Mouse (Mus musculus): Measurements from ENCODE around the gene Gm49321. TPM values are rescaled to one million over a fixed set of nuclear protein-coding genes. Genes with fewer than 3 reads are reported as not detected.
A peak's percentile ranks its signal among the peaks of the same experiment; 100 is the strongest.

The Gm49321 gene
- total RNA-seq, 2 experiments from 2014 or later: not detected

GRCm38 (mm10) chr12:73998128-73998456 is 60.6 kb downstream of the Gm49321 start:
- ATAC-seq (replicated peaks; ENCODE audit: low FRiP score, poor library complexity, severe bottlenecking): no peak

- ATAC-seq (replicated peaks; ENCODE audit: low FRiP score, poor library complexity, severe bottlenecking): no peak
These were observed 65.0 kb downstream of the Gm49321 start for GRCm38 (mm10) chr12:74002449-74002848.

GRCm38 (mm10) chr12:74009448-74009911 is 72.0 kb downstream of the Gm49321 start:
- ATAC-seq (replicated peaks; ENCODE audit: low FRiP score, poor library complexity, severe bottlenecking): 0 out of 2 replicates have a peak, but pooled peaks have one; percentile 60

GRCm38 (mm10) chr12:74013739-74014138 is 76.3 kb downstream of the Gm49321 start:
- ATAC-seq (replicated peaks; ENCODE audit: low FRiP score, poor library complexity, severe bottlenecking): 0 out of 2 replicates have a peak, but pooled peaks have one; percentile 62

GRCm38 (mm10) chr12:74014739-74015270 is 77.4 kb downstream of the Gm49321 start:
- no peak for ATAC-seq (replicated peaks; ENCODE audit: low FRiP score, poor library complexity, severe bottlenecking)

- ATAC-seq (replicated peaks; ENCODE audit: low FRiP score, poor library complexity, severe bottlenecking): no peak
These were observed 78.0 kb downstream of the Gm49321 start for GRCm38 (mm10) chr12:74015491-74015890.

Other genes starting within 250 kb of the Gm49321 start
- 14.2 and 17.9 TPM in 2 replicates for gene Hif1a, start 36.3 kb upstream of the Gm49321 start, total RNA-seq (2015; ENCODE audit: low replicate concordance)
- 14.1 and 15.4 TPM in 2 replicates for gene Hif1a, start 36.3 kb upstream of the Gm49321 start, total RNA-seq (2017; ENCODE audit: low replicate concordance)
- gene Snapc1, start 26.8 kb downstream of the Gm49321 start, total RNA-seq (2015; ENCODE audit: low replicate concordance): 1.5 and 2.5 TPM in 2 replicates
- 1.2 and 4.9 TPM in 2 replicates for gene Snapc1, start 26.8 kb downstream of the Gm49321 start, total RNA-seq (2017; ENCODE audit: low replicate concordance)
- not detected in 2 replicates for gene Syt16, start 60.0 kb downstream of the Gm49321 start, total RNA-seq (2015; ENCODE audit: low replicate concordance)
- not detected in 2 replicates for gene Syt16, start 60.0 kb downstream of the Gm49321 start, total RNA-seq (2017; ENCODE audit: low replicate concordance)

Data from erythroblast, adult 5-6 weeks (primary cell).